Mouse (Mus musculus) intestine, embryonic 14.5 days (tissue): ENCODE data around the gene Inpp5k. TPM values are rescaled to one million over a fixed set of nuclear protein-coding genes. Genes with fewer than 3 reads are reported as not detected.

Source experiments
- ATAC-seq: fragments of 200-750 bp; cut with Nextera tagmentation; replicated peaks from 2 replicates; pipeline ENCODE4 v1.8.0; 2017; ENCODE audit warnings: low read depth, moderate number of reproducible peaks, moderate TSS enrichment, moderate library complexity; ENCODE audit not compliant: low FRiP score, low TSS enrichment
- DNase-seq: peaks from one replicate; pipeline ENCODE4 v3.0.0-alpha.2; 2018; ENCODE audit warnings: low spot score
- H3K27ac ChIP-seq: fragments of 300-500 bp; sonication (generic); 2 replicates; pipeline ENCODE4 v1.5.1; 2014; ENCODE audit warnings: low read depth, mild to moderate bottlenecking, control low read depth
- H3K27me3 ChIP-seq: fragments of 300-500 bp; sonication (generic); replicated peaks from 2 replicates; pipeline ENCODE4 v1.6.1; 2014; ENCODE audit warnings: low read length, control low read depth; ENCODE audit not compliant: control insufficient read depth, insufficient read depth
- H3K36me3 ChIP-seq: fragments of 300-500 bp; sonication (generic); 2 replicates; pipeline ENCODE4 v1.6.1; 2014; ENCODE audit warnings: low read length, control low read depth; ENCODE audit not compliant: control insufficient read depth, insufficient read depth
- H3K4me1 ChIP-seq: fragments of 300-500 bp; sonication (generic); replicated peaks from 2 replicates; pipeline ENCODE4 v1.6.1; 2014; ENCODE audit warnings: low read length, control low read depth, mixed read lengths; ENCODE audit not compliant: control insufficient read depth, insufficient read depth
- H3K4me2 ChIP-seq: fragments of 300-500 bp; sonication (generic); 2 replicates; pipeline ENCODE4 v1.6.1; 2014; ENCODE audit warnings: low read length
- H3K4me3 ChIP-seq: fragments of 300-500 bp; sonication (generic); 2 replicates; pipeline ENCODE4 v1.5.1; 2014; ENCODE audit warnings: low read depth, low read length, control low read depth, mixed read lengths
- H3K9ac ChIP-seq: fragments of 300-500 bp; sonication (generic); 2 replicates; pipeline ENCODE4 v1.6.1; 2014; ENCODE audit warnings: mild to moderate bottlenecking, low read length
- H3K9me3 ChIP-seq: fragments of 300-500 bp; sonication (generic); 2 replicates; pipeline ENCODE4 v1.6.1; 2016; ENCODE audit warnings: low read length, control low read depth; ENCODE audit not compliant: control insufficient read depth
- WGBS: fragments of 180-500 bp; shearing (Covaris S2); extraction: QIAGEN DNeasy Blood & Tissue Kit; methylation state at CpG from one replicate; pipeline ENCODE4 v1.1.7; 2014; 5-methylcytosine and 5-hydroxymethylcytosine counted together
- polyA plus RNA-seq: library from polyadenylated mRNA; unstranded; fragments of >200 nt; fragmentation: Nextera tagmentation; extraction: Ambion mirVana; gene quantifications from 2 replicates; pipeline ENCODE4 v1.2.1, GENCODE M21; 2014

Gene Inpp5k
- polyA plus RNA-seq, 1 experiment from 2014 or later: 25.1 TPM

GRCm38 (mm10) chr11:75660941-75661800, 30.4 kb downstream of the Inpp5k start:
- peaks cover 72% of the 10 kb centered on the region for H3K36me3 ChIP-seq
- no peaks in the 10 kb centered on the region for H3K27me3 ChIP-seq
- 88% methylated on average over 21 of the region's 21 CpGs for WGBS
- ATAC-seq (no peak), DNase-seq (no peak)
- no peak overlapping the region for H3K4me3 ChIP-seq
- peaks cover 6% of the 10 kb centered on the region for H3K4me1 ChIP-seq
- no peak overlapping the region for H3K9ac ChIP-seq
- no peak overlapping the region for H3K4me2 ChIP-seq
- no peak overlapping the region for H3K27ac ChIP-seq
- H3K9me3 ChIP-seq: no peaks in the 10 kb centered on the region

DNA sequence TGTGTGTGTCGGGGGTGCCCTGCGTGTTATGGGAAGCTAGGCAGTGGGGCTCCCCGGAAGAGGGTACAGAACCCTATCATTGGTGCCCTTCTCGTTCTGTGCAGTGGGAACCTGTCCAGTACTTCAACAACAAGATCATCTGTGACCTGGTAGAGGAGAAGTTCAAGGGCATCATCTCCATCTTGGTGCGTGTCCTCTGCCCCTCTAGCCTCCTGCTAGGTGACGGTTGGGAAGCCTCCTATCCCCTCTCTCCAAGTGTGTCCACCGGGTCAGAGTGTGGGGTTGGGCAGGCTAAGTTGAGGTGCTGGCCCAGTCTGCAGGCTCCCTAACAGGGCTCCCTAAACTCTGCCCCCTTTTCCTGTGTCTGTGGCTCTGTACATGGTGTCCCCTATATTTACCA, 31.3 kb downstream of the Inpp5k start:
- no peak overlapping the region for H3K27ac ChIP-seq
- no peak overlapping the region for H3K4me3 ChIP-seq
- no peak overlapping the region for H3K4me2 ChIP-seq
- H3K9me3 ChIP-seq: no peaks in the 10 kb centered on the region
- no peak for DNase-seq
- WGBS: 95% methylated on average over 7 of the region's 7 CpGs
- no peaks in the 10 kb centered on the region for H3K27me3 ChIP-seq
- H3K36me3 ChIP-seq: peaks cover 79% of the 10 kb centered on the region
- H3K4me1 ChIP-seq: no peaks in the 10 kb centered on the region
- H3K9ac ChIP-seq: no peak overlapping the region
- no peak for ATAC-seq

GRCm38 (mm10) chr11:75666296-75666695, 35.5 kb downstream of the Inpp5k start:
- peaks cover 80% of the 10 kb centered on the region for H3K36me3 ChIP-seq
- 92% methylated on average over 6 of the region's 6 CpGs for WGBS
- ATAC-seq (no peak), DNase-seq (no peak)
- H3K9me3 ChIP-seq: no peaks in the 10 kb centered on the region
- H3K27me3 ChIP-seq: no peaks in the 10 kb centered on the region
- no peak overlapping the region for H3K4me2 ChIP-seq
- no peak overlapping the region for H3K4me3 ChIP-seq
- no peak overlapping the region for H3K27ac ChIP-seq
- no peaks in the 10 kb centered on the region for H3K4me1 ChIP-seq
- H3K9ac ChIP-seq: no peak overlapping the region

DNA sequence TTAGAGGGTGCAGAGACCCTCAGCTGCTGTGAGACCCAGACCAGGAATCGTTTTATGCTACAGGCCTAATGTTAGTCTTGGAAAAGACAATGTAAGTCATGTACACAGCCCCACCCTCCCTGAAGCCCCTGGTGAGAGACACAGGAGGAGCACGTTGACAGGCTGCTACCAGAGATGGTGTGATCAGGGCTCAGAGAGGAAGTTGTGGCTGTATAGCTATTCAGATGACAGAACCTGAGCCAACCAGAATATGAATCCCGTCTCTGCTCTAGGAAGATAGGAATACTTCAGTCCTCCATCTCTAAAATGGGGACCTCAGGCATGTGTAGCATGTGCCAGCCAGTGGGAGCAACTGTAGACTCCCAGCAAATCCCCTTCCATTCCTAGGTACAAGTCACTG, 37.8 kb downstream of the Inpp5k start:
- 87% methylated on average over 3 of the region's 3 CpGs for WGBS
- H3K4me3 ChIP-seq: no peak overlapping the region
- DNase-seq: no peak

GRCm38 (mm10) chr11:75669176-75669852, 38.5 kb downstream of the Inpp5k start:
- Histone ChIP-seq H3K4me3 (no peak overlapping the region), H3K9ac (no peak overlapping the region), H3K9me3 (no peaks in the 10 kb centered on the region), H3K36me3 (peaks cover 78% of the 10 kb centered on the region), H3K27me3 (no peaks in the 10 kb centered on the region), H3K27ac (no peak overlapping the region), H3K4me2 (no peak overlapping the region), H3K4me1 (no peaks in the 10 kb centered on the region)
- ATAC-seq: no peak
- WGBS: 84% methylated on average over 11 of the region's 11 CpGs
- DNase-seq: no peak

More for the DNA sequence above, 37.8 kb downstream of the Inpp5k start:
- Histone ChIP-seq H3K27me3 (no peaks in the 10 kb centered on the region), H3K9ac (no peak overlapping the region), H3K4me2 (no peak overlapping the region), H3K36me3 (peaks cover 82% of the 10 kb centered on the region), H3K4me1 (no peaks in the 10 kb centered on the region), H3K27ac (no peak overlapping the region), H3K9me3 (no peaks in the 10 kb centered on the region)
- no peak for ATAC-seq

DNA sequence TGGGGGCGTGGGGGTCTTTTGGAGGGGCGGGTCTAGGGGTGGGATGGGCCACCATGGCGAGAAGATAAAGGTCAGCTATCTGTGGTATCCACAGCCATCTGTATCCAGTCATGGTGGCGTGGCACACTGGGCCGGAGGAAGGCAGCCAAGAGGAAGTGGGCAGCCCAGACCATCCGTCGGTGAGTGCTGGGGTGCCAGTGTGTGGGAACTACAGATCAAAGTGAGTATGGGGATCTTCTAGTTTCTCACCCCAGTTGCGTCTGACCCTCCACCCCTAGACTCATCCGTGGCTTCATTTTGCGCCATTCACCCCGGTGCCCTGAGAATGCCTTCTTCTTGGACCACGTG, 39.0 kb downstream of the Inpp5k start:
- Histone ChIP-seq H3K27me3 (no peaks in the 10 kb centered on the region), H3K36me3 (peaks cover 76% of the 10 kb centered on the region), H3K27ac (no peak overlapping the region), H3K4me2 (no peak overlapping the region), H3K4me1 (no peaks in the 10 kb centered on the region), H3K4me3 (no peak overlapping the region), H3K9ac (no peak overlapping the region), H3K9me3 (no peaks in the 10 kb centered on the region)
- ATAC-seq: no peak
- WGBS: 93% methylated on average over 12 of the region's 12 CpGs
- no peak for DNase-seq

DNA sequence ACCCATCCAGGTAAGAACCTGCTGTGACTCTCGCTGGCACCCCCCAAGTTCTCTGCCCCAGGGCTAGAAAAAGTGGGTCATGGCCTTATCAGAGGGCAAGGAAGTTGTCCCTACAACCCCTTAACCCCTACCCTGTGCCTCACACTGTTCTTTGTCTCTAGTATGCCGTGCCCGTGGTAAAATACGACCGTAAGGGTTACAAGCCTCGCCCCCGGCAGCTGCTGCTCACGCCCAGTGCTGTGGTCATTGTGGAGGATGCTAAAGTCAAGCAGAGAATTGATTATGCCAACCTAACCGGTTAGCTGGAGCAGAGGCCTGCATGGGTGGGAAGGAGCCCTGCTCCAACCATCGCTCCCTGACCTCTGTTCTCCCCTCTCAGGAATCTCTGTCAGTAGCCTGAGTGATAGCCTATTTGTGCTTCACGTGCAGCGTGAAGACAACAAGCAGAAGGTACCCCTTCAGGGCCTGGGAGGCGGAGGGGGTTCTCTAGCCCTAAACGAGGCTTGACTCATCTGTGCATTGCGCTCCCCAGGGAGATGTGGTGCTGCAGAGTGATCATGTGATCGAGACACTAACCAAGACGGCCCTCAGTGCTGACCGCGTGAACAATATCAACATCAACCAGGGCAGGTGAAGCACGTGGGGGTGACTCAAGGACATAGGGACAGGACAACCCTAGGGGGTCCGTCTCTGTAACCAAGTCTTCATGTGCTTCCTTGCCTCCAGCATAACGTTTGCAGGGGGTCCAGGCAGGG, 40.8 kb downstream of the Inpp5k start:
- 81% methylated on average over 22 of the region's 22 CpGs for whole genome bisulfite sequencing

DNA sequence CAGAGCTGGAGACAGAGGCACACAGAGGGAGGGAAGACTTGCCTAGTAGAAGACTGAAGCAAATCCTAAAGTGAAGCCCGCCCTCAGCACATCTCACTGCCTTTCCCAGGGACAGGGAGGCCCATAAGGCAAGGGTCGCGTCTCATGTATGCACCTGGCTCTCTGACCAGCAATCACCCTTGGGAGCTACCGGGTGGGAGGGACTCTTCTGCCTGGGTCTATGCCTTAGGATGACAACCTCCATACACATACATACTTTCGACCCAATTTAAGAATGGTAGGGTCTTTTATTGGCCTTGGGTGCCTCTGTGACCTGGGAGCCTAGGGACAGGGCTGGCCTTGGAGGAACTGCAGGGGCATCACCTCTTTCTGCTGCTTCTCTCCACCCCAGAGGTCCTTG, 42.6 kb downstream of the Inpp5k start:
- Histone ChIP-seq H3K4me2 (no peak overlapping the region), H3K9ac (no peak overlapping the region), H3K27ac (no peak overlapping the region), H3K36me3 (peaks cover 49% of the 10 kb centered on the region), H3K27me3 (no peaks in the 10 kb centered on the region), H3K4me3 (no peak overlapping the region), H3K4me1 (no peaks in the 10 kb centered on the region), H3K9me3 (no peaks in the 10 kb centered on the region)
- ATAC-seq (no peak), DNase-seq (no peak)
- WGBS: 83% methylated on average over 5 of the region's 5 CpGs

More for the DNA sequence above, 40.8 kb downstream of the Inpp5k start:
- Histone ChIP-seq H3K4me1 (no peaks in the 10 kb centered on the region), H3K9me3 (no peaks in the 10 kb centered on the region), H3K27me3 (no peaks in the 10 kb centered on the region), H3K4me3 (no peak overlapping the region), H3K36me3 (peaks cover 59% of the 10 kb centered on the region), H3K27ac (no peak overlapping the region), H3K9ac (no peak overlapping the region), H3K4me2 (no peak overlapping the region)
- DNase-seq (no peak), ATAC-seq (no peak)
